Mouse (Mus musculus): Measurements from ENCODE around the gene Tgtp2. TPM values are rescaled to one million over a fixed set of nuclear protein-coding genes. Genes with fewer than 3 reads are reported as not detected.

The Tgtp2 gene
- polyA plus RNA-seq, 1 experiment from 2014 or later, result not detected

Other genes starting within 250 kb of the Tgtp2 start
- gene Trim41, start 246.9 kb downstream of the Tgtp2 start, polyA plus RNA-seq (2016; fragmentation: Nextera tagmentation; extraction: Ambion mirVana), result 4.5 and 5.1 TPM in 2 replicates
- 0.26 and 0.30 TPM in 2 replicates for gene Trim7, start 238.1 kb downstream of the Tgtp2 start, polyA plus RNA-seq (2016; fragmentation: Nextera tagmentation; extraction: Ambion mirVana)
- 3.5 and 4.7 TPM in 2 replicates for gene Gm12184, start 237.6 kb downstream of the Tgtp2 start, polyA plus RNA-seq (2016; fragmentation: Nextera tagmentation; extraction: Ambion mirVana)
- 1.8 and 2.4 TPM in 2 replicates for gene Irgm1, start 192.5 kb downstream of the Tgtp2 start, polyA plus RNA-seq (2016; fragmentation: Nextera tagmentation; extraction: Ambion mirVana)
- gene Gm5431, start 162.0 kb downstream of the Tgtp2 start, polyA plus RNA-seq (2016; fragmentation: Nextera tagmentation; extraction: Ambion mirVana), result 0.12 TPM in 1 of 2 replicates, not detected in the other
- 1.8 and 2.0 TPM in 2 replicates for gene Psme2b, start 118.0 kb downstream of the Tgtp2 start, polyA plus RNA-seq (2016; fragmentation: Nextera tagmentation; extraction: Ambion mirVana)
- gene Olfr56, start 85.3 kb downstream of the Tgtp2 start, polyA plus RNA-seq (2016; fragmentation: Nextera tagmentation; extraction: Ambion mirVana), result not detected in 2 replicates
- 0.04 and 0.10 TPM in 2 replicates for gene 9930111J21Rik1, start 84.8 kb downstream of the Tgtp2 start, polyA plus RNA-seq (2016; fragmentation: Nextera tagmentation; extraction: Ambion mirVana)
- gene Gm12185, start 72.0 kb downstream of the Tgtp2 start, polyA plus RNA-seq (2016; fragmentation: Nextera tagmentation; extraction: Ambion mirVana), result not detected in 2 replicates
- not detected in 2 replicates for gene Tgtp1, start 70.0 kb downstream of the Tgtp2 start, polyA plus RNA-seq (2016; fragmentation: Nextera tagmentation; extraction: Ambion mirVana)
- 0.09 and 0.17 TPM in 2 replicates for gene 9930111J21Rik2, start 13.0 kb downstream of the Tgtp2 start, polyA plus RNA-seq (2016; fragmentation: Nextera tagmentation; extraction: Ambion mirVana)
- 0.39 and 0.73 TPM in 2 replicates for gene Ifi47, start 12.4 kb upstream of the Tgtp2 start, polyA plus RNA-seq (2016; fragmentation: Nextera tagmentation; extraction: Ambion mirVana)
- not detected in 2 replicates for gene Olfr1396, start 50.7 kb upstream of the Tgtp2 start, polyA plus RNA-seq (2016; fragmentation: Nextera tagmentation; extraction: Ambion mirVana)
- gene Olfr1395, start 78.1 kb upstream of the Tgtp2 start, polyA plus RNA-seq (2016; fragmentation: Nextera tagmentation; extraction: Ambion mirVana), result not detected in 2 replicates
- gene Olfr1394, start 90.2 kb upstream of the Tgtp2 start, polyA plus RNA-seq (2016; fragmentation: Nextera tagmentation; extraction: Ambion mirVana), result not detected in 2 replicates
- gene Btnl9, start 123.0 kb upstream of the Tgtp2 start, polyA plus RNA-seq (2016; fragmentation: Nextera tagmentation; extraction: Ambion mirVana), result 0.22 TPM in 1 of 2 replicates, not detected in the other
- 28.7 and 43.2 TPM in 2 replicates for gene Zfp62, start 139.1 kb upstream of the Tgtp2 start, polyA plus RNA-seq (2016; fragmentation: Nextera tagmentation; extraction: Ambion mirVana)
- 39.9 and 43.2 TPM in 2 replicates for gene Mgat1, start 180.0 kb upstream of the Tgtp2 start, polyA plus RNA-seq (2016; fragmentation: Nextera tagmentation; extraction: Ambion mirVana)
- gene Olfr1393, start 214.1 kb upstream of the Tgtp2 start, polyA plus RNA-seq (2016; fragmentation: Nextera tagmentation; extraction: Ambion mirVana), result not detected in 2 replicates
- gene Olfr1392, start 221.1 kb upstream of the Tgtp2 start, polyA plus RNA-seq (2016; fragmentation: Nextera tagmentation; extraction: Ambion mirVana), result 0.10 TPM in 1 of 2 replicates, not detected in the other
- not detected in 2 replicates for gene Olfr10, start 240.5 kb upstream of the Tgtp2 start, polyA plus RNA-seq (2016; fragmentation: Nextera tagmentation; extraction: Ambion mirVana)

All from hindbrain, embryonic 10.5 days (tissue).